Mouse (Mus musculus) MEL (cell line): Measurements from ENCODE around the gene Fam102a. TPM values are rescaled to one million over a fixed set of nuclear protein-coding genes. Genes with fewer than 3 reads are reported as not detected.
"Not testable (repeated sequence)": the region's sequence is repeated elsewhere in the genome, so short reads cannot be mapped to it uniquely, and the experiment has no call there.

Experiments
- DNase-seq: peaks from one replicate; pipeline ENCODE4 v3.0.0; 2011; ENCODE audit warnings: low read depth, low spot score
- H3K27ac ChIP-seq: 2 replicates; pipeline ENCODE4 v1.5.1; 2012; ENCODE audit warnings: low read depth, mild to moderate bottlenecking, control low read depth, low read length, moderate library complexity; ENCODE audit not compliant: control insufficient read depth
- H3K27me3 ChIP-seq, 2 experiments: fragments of 150-350 bp in 1 of 2; sonication (generic) in 1 of 2; 2 replicates each; pipeline ENCODE4 v1.6.1; 2012; ENCODE audit warnings: low read length in 2 of 2, mild to moderate bottlenecking in 2 of 2, improper control_type of control experiment in 1 of 2, moderate library complexity in 1 of 2; ENCODE audit not compliant: insufficient read depth in 2 of 2, control insufficient read depth in 1 of 2
- H3K36me3 ChIP-seq, 2 experiments: 2 replicates each; pipeline ENCODE4 v1.6.1; 2012 to 2014; ENCODE audit warnings: low read length in 2 of 2, improper control_type of control experiment in 1 of 2, inconsistent platforms in 1 of 2, mild to moderate bottlenecking in 1 of 2; ENCODE audit not compliant: insufficient read depth in 2 of 2, control insufficient read depth in 1 of 2
- H3K4me1 ChIP-seq, 2 experiments: fragments of 150-350 bp in 1 of 2; sonication (generic) in 1 of 2; 2 replicates each; pipeline ENCODE4 v1.6.1; 2012; ENCODE audit warnings: low read length in 2 of 2, improper control_type of control experiment in 1 of 2, mild to moderate bottlenecking in 1 of 2; ENCODE audit not compliant: insufficient read depth in 2 of 2, control insufficient read depth in 1 of 2
- H3K4me3 ChIP-seq, 2 experiments: fragments of 150-350 bp in 1 of 2; sonication (generic) in 1 of 2; 2 replicates each; pipeline ENCODE4 v1.5.1; 2012; ENCODE audit warnings: low read depth in 2 of 2, low read length in 2 of 2, mild to moderate bottlenecking in 2 of 2, moderate library complexity in 2 of 2, control low read depth in 1 of 2, improper control_type of control experiment in 1 of 2; ENCODE audit not compliant: control insufficient read depth in 1 of 2, insufficient read depth in 1 of 2
- H3K79me2 ChIP-seq: 2 replicates; pipeline ENCODE4 v1.6.1; 2012; ENCODE audit warnings: mild to moderate bottlenecking, low read length, moderate library complexity; ENCODE audit not compliant: control insufficient read depth, poor library complexity, insufficient read depth
- H3K9ac ChIP-seq: 2 replicates; pipeline ENCODE4 v1.6.1; 2012; ENCODE audit warnings: low read depth, mild to moderate bottlenecking, control low read depth, low read length, moderate library complexity; ENCODE audit not compliant: control insufficient read depth, poor library complexity, severe bottlenecking
- H3K9me3 ChIP-seq: fragments of 150-350 bp; sonication (generic); replicated peaks from 2 replicates; pipeline ENCODE4 v1.6.1; 2012; ENCODE audit warnings: mild to moderate bottlenecking, low read length, improper control_type of control experiment, moderate library complexity; ENCODE audit not compliant: insufficient read depth
- CHD1 ChIP-seq: IDR thresholded peaks from 2 replicates; pipeline ENCODE4 v1.6.1; 2012; ENCODE audit warnings: low read depth, mild to moderate bottlenecking, inconsistent platforms, low read length, improper control_type of control experiment
- CTCF ChIP-seq, 3 experiments: IDR thresholded peaks in 2 of 3; conservative IDR thresholded peaks in 1 of 3; 2 replicates each; pipeline ENCODE4 v1.5.1; 2011 to 2012; ENCODE audit warnings: low read length in 3 of 3, low read depth in 2 of 3, mild to moderate bottlenecking in 2 of 3, improper control_type of control experiment in 1 of 3, inconsistent platforms in 1 of 3, mixed read lengths in 1 of 3, moderate library complexity in 1 of 3; ENCODE audit not compliant: control insufficient read depth in 1 of 3, insufficient read depth in 1 of 3, poor library complexity in 1 of 3, severe bottlenecking in 1 of 3
- E2F4 ChIP-seq: IDR thresholded peaks from 2 replicates; pipeline ENCODE4 v1.6.1; 2011; ENCODE audit warnings: low read depth, low read length, improper control_type of control experiment, borderline replicate concordance
- EP300 ChIP-seq, 2 experiments: IDR thresholded peaks; 2 replicates each; pipeline ENCODE4 v1.6.1; 2011; ENCODE audit warnings: improper control_type of control experiment in 2 of 2, low read length in 2 of 2, low read depth in 1 of 2, mild to moderate bottlenecking in 1 of 2
- ETS1 ChIP-seq: IDR thresholded peaks from 2 replicates; pipeline ENCODE4 v1.6.1; 2012; ENCODE audit warnings: low read depth, mild to moderate bottlenecking, inconsistent platforms, low read length, improper control_type of control experiment, moderate library complexity
- GABPA ChIP-seq: IDR thresholded peaks from 2 replicates; pipeline ENCODE4 v1.6.1; 2012; ENCODE audit warnings: low read depth, mild to moderate bottlenecking, inconsistent platforms, low read length, improper control_type of control experiment, moderate library complexity
- GATA1 ChIP-seq: IDR thresholded peaks from 2 replicates; pipeline ENCODE4 v1.6.1; 2011; ENCODE audit warnings: low read depth, low read length, improper control_type of control experiment
- HCFC1 ChIP-seq: IDR thresholded peaks from 2 replicates; pipeline ENCODE4 v1.6.1; 2012; ENCODE audit warnings: low read depth, mild to moderate bottlenecking, inconsistent platforms, low read length, improper control_type of control experiment, moderate library complexity
- KAT2A ChIP-seq: conservative IDR thresholded peaks from 2 replicates; pipeline ENCODE4 v1.6.1; 2012; ENCODE audit warnings: low read depth, low read length, improper control_type of control experiment, inconsistent platforms
- MAX ChIP-seq: IDR thresholded peaks from 2 replicates; pipeline ENCODE4 v1.6.1; 2011; ENCODE audit warnings: low read length, improper control_type of control experiment
- MAZ ChIP-seq: IDR thresholded peaks from 2 replicates; pipeline ENCODE4 v1.6.1; 2012; ENCODE audit warnings: low read depth, mild to moderate bottlenecking, inconsistent platforms, low read length, improper control_type of control experiment
- MYC ChIP-seq: IDR thresholded peaks from 2 replicates; pipeline ENCODE4 v1.6.1; 2011; ENCODE audit warnings: low read depth, mild to moderate bottlenecking, low read length, improper control_type of control experiment, moderate library complexity
- NRF1 ChIP-seq: IDR thresholded peaks from 2 replicates; pipeline ENCODE4 v1.6.1; 2014; ENCODE audit warnings: low read depth, mild to moderate bottlenecking, inconsistent platforms, low read length, improper control_type of control experiment, moderate library complexity; ENCODE audit not compliant: poor library complexity, insufficient read depth, severe bottlenecking
- POLR2AphosphoS2 ChIP-seq: IDR thresholded peaks from 2 replicates; pipeline ENCODE4 v1.6.1; 2011; ENCODE audit warnings: low read length, improper control_type of control experiment
- POLR2AphosphoS5 ChIP-seq: IDR thresholded peaks from 2 replicates; pipeline ENCODE4 v1.6.1; 2012; ENCODE audit warnings: low read depth, borderline replicate concordance, mild to moderate bottlenecking, inconsistent platforms, low read length, moderate library complexity, mixed read lengths
- RAD21 ChIP-seq: IDR thresholded peaks from 2 replicates; pipeline ENCODE4 v1.6.1; 2011; ENCODE audit warnings: mild to moderate bottlenecking, low read depth, low read length, improper control_type of control experiment
- SIN3A ChIP-seq: IDR thresholded peaks from 2 replicates; pipeline ENCODE4 v1.6.1; 2012; ENCODE audit warnings: low read length, improper control_type of control experiment, inconsistent platforms
- TCF12 ChIP-seq: IDR thresholded peaks from 2 replicates; pipeline ENCODE4 v1.6.1; 2014; ENCODE audit warnings: low read depth, mild to moderate bottlenecking, inconsistent platforms, low read length, improper control_type of control experiment, moderate library complexity
- USF2 ChIP-seq, 2 experiments: IDR thresholded peaks; 2 replicates each; pipeline ENCODE4 v1.6.1; 2011 to 2012; ENCODE audit warnings: improper control_type of control experiment in 2 of 2, low read length in 2 of 2, borderline replicate concordance in 1 of 2, inconsistent platforms in 1 of 2, low read depth in 1 of 2, mild to moderate bottlenecking in 1 of 2; ENCODE audit not compliant: insufficient read depth in 1 of 2
- ZC3H11A ChIP-seq: IDR thresholded peaks from 2 replicates; pipeline ENCODE4 v1.6.1; 2012; ENCODE audit warnings: low read depth, mild to moderate bottlenecking, inconsistent platforms, low read length, improper control_type of control experiment
- ZKSCAN1 ChIP-seq: IDR thresholded peaks from 2 replicates; pipeline ENCODE4 v1.6.1; 2012; ENCODE audit warnings: low read depth, mild to moderate bottlenecking, inconsistent platforms, low read length, improper control_type of control experiment, moderate library complexity
- polyA plus RNA-seq, 2 experiments: library from polyadenylated mRNA; stranded (reverse) in 1 of 2; unstranded in 1 of 2; fragments of >175 nt in 1 of 2; fragments of >200 nt in 1 of 2; gene quantifications; 2 replicates each; pipeline versions ENCODE4 v1.2.1 to v1.2.4; 2012; ENCODE audit warnings: low replicate concordance in 2 of 2, low read depth in 1 of 2; ENCODE audit not compliant: insufficient read length in 2 of 2, insufficient read depth in 1 of 2, missing spikeins in 1 of 2
- total RNA-seq: library from RNA; depleted of rRNA; stranded (reverse); fragments of 300-350 nt; gene quantifications from 2 replicates; pipeline ENCODE4 v1.2.3, GENCODE M21; 2012

Gene Fam102a
- total and polyA plus RNA-seq, 3 experiments: 1.8 to 2.4 TPM; not detected in 1

GRCm38 (mm10) chr2:32488679-32489078 is 46.5 kb upstream of the Fam102a start (continued):
- TF ChIP-seq NRF1: no peak
- TF ChIP-seq CHD1: no peak
- TF ChIP-seq EP300 (IDR thresholded peaks at IDR 0.05; ENCODE audit: low read depth in 1 of 2, low read length in 2 of 2): no peak
- TF ChIP-seq SIN3A: peak; percentile 61; the same call in 1 of the 2 replicates
- TF ChIP-seq MAX: no peak
- 0 out of 2 replicates have a peak, but pooled peaks have one; percentile 18 for TF ChIP-seq TCF12
- no peak for TF ChIP-seq USF2 (IDR thresholded peaks at IDR 0.05; ENCODE audit: borderline replicate concordance in 1 of 2, insufficient read depth in 1 of 2, low read depth in 1 of 2, low read length in 2 of 2)

- not testable (repeated sequence) for H3K79me2 ChIP-seq, H3K27me3 ChIP-seq, H3K9ac ChIP-seq, H3K27ac ChIP-seq, H3K9me3 ChIP-seq, H3K4me3 ChIP-seq
- DNase-seq: peak; percentile 62
- Histone ChIP-seq H3K4me1 (peaks cover 17 to 29% of the 10 kb centered on the region in 2 experiments), H3K36me3 (peaks cover 0 to 15% of the 10 kb centered on the region in 2 experiments; a peak in 2 of 4 replicates)
These were observed 44.4 kb upstream of the Fam102a start for GRCm38 (mm10) chr2:32490730-32491129.

DNA sequence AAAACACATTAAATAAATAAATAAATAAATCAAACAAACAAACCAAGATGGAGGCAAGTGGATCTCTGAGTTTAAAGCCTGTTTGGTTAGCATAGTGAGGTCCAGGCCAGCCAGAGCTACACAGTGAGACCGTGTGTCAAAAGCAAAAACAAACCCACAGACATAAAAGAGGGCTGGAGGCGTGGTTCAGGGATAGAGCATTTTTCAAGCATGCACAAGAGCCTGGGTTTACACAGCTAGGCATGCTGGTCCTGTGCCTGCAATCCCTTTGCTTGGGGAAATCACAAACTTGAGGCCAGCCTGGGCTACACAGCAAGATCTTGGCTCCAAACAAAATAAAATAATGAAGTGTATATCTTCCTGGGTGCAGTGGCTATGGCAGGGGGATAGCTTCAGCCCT is 42.5 kb upstream of the Fam102a start:
- Histone ChIP-seq H3K27ac (no peak overlapping the region), H3K4me3 (no peak overlapping the region), H3K36me3 (peaks cover 0 to 19% of the 10 kb centered on the region in 2 experiments; a peak in 2 of 4 replicates), H3K27me3 (no peaks in the 10 kb centered on the region), H3K9ac (no peak overlapping the region), H3K4me1 (peaks cover 17 to 33% of the 10 kb centered on the region in 2 experiments), H3K79me2 (no peaks in the 10 kb centered on the region; the same call in 1 of the 2 replicates), H3K9me3 (no peaks in the 10 kb centered on the region)
- no peak for TF ChIP-seq ETS1
- TF ChIP-seq MAX: no peak
- DNase-seq: no peak

- Histone ChIP-seq H3K4me1 (peaks cover 17 to 33% of the 10 kb centered on the region in 2 experiments), H3K9ac (no peak overlapping the region), H3K79me2 (no peaks in the 10 kb centered on the region; the same call in 1 of the 2 replicates), H3K27me3 (no peaks in the 10 kb centered on the region), H3K4me3 (no peak overlapping the region), H3K9me3 (no peaks in the 10 kb centered on the region), H3K36me3 (peaks cover 0 to 19% of the 10 kb centered on the region in 2 experiments; a peak in 2 of 4 replicates), H3K27ac (no peak overlapping the region)
- no peak for DNase-seq
- TF ChIP-seq SIN3A: no peak
- no peak for TF ChIP-seq ZKSCAN1
- no peak for TF ChIP-seq MAZ
- TF ChIP-seq NRF1: no peak
- no peak for TF ChIP-seq E2F4
- no peak for TF ChIP-seq HCFC1
- no peak for TF ChIP-seq CTCF (IDR thresholded peaks at IDR 0.05 in 2 of 3, conservative IDR thresholded peaks at IDR 0.05 in 1 of 3; ENCODE audit: control insufficient read depth in 1 of 3, insufficient read depth in 1 of 3, low read depth in 2 of 3, low read length in 3 of 3, poor library complexity in 1 of 3, severe bottlenecking in 1 of 3)
- no peak for TF ChIP-seq ZC3H11A
- no peak for TF ChIP-seq GATA1
- TF ChIP-seq MYC: no peak
- no peak for TF ChIP-seq POLR2AphosphoS5
- no peak for TF ChIP-seq GABPA
- TF ChIP-seq POLR2AphosphoS2: no peak
- TF ChIP-seq KAT2A: no peak
- no peak for TF ChIP-seq MAX
- no peak for TF ChIP-seq RAD21
- no peak for TF ChIP-seq CHD1
These were observed 41.8 kb upstream of the Fam102a start for GRCm38 (mm10) chr2:32493301-32493701.
